Mouse (Mus musculus) T-helper 1 cell (primary cell): ENCODE data around the gene Syt12.
"Not testable (repeated sequence)": the region's sequence is repeated elsewhere in the genome, so short reads cannot be mapped to it uniquely, and the experiment has no call there.

ENCODE experiments used
- in situ Hi-C: fragments of 300-600 bp; cut with MboI, MseI; formaldehyde crosslinking; loops from one replicate; pipeline ENCODE4 v1.15.1; 2025; ENCODE audit warnings: high pct_unique_total_duplicates

The Syt12 gene

DNA sequence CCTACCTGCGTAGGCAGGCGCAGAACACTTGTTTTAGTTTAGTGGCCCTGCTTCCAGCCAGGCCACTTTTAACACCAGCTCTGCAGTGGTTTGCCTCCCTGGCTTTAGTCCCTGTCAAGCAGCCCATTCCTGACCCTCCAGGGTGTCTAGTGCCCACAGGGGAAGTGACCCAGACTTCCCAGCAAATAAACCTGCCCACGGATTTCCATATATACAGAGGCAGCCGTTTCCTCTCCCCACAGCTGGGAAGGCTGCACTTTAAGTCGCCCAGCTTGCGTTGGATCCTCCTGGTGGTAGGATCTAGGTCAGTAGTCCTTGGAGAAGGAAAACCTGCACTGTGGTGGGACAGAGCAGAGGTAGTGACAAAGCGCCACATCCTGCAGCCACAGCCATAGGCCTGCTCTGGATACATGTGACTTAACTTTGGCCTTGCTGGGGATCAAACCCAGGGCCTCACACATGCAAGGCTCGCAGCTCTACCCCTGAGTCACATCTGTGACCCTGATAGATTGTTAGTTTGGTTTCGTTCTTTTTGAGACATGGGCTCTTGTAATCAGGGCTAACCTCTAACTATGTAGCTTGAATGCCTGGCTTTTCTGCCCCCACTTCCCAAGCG lies 13.9 kb upstream of the Syt12 start:
- in situ Hi-C loops: no loop called here

DNA sequence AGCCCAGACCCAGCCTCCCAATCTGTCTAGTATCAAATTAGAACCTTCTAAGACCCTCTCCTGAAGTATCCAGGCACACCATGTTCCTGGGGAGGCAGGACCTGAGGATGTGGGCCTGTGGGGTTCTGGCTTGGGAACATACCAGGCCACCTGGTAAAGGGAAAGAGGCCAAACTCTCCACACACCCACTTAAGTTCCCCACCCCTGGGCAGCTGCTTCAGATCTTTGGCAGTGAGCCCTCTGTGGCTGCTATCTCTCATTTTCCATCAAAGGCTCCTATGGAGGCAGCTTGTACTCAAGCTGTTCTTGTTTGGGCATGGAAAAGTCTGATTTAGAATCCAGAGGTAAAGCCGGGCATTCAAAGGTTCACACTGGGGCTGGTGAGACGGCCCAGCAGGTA lies 10.6 kb upstream of the Syt12 start:
- in situ Hi-C loops: no loop called here

DNA sequence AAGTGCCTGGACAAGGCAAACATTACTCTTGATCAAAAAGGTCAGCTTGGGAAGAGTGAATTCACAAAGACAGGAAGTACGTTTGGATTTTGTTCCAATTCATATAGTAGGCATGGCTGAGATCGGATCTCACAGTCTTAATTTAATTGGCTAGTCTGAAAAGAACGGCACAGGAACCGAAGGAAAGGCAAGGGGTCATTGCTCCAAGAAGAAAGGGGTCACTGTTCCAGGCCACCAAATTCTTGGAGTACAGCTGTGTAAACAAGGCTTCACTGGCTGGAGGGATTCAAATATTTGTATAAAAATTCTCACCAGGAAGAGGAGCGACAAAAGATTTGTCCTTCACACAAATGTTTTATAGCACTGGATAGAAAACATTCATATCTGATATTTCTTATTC lies 7.8 kb upstream of the Syt12 start:
- in situ Hi-C loops: no loop called here

DNA sequence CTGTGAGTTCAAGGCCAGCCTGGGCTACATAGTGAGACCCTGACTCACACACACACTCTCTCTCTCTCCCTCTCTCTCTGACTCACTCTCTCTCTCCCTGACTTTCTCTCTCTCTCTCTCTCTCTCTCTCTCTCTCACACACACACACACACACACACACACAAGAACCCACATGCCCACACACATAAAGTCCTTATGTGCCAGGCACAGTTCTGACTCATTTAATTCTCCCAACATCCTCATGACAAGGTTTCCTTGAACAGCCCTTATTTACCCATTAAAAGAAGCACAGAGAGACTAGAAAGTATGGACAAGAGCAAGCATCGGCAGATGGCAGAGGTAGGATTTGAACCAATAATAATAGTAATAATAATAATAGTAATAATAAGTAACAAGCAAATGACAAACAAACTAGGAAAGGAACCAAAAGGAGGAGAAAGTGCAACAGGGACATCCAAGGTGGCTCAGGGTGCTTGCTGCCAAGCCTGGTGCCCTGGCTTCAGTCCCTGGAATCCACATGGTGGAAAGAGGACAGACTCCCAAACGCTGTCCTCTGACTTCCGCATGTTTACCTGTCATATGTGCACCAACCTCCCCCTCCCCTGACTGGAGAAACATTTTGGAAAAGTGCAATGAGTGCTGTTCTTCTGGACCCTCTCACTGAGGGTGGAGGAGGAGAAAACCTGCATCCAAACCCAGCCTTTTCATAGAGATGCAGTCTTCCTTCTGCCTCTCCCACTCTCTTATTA lies 5.0 kb upstream of the Syt12 start:
- in situ Hi-C loops: no loop called here

DNA sequence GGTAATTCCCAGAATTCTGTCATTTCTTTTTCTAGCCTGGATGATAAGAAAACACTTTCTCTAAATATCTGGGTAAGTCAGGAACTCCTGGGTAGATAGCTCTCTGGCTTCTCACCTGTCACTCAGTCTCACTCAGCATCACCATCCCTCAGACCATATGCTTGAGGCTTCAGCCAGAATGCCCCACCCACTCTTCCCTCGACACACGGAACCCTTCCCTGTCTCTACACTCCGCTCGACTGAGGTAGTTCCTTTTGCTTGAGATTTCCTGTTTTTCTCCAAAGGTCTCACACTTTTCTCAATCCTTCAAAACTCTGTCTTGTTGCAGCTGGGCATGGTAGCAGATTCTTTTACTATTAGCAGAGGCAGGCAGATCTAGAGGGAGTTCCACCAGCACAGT lies 4.1 kb upstream of the Syt12 start:
- in situ Hi-C loops: no loop called here

DNA sequence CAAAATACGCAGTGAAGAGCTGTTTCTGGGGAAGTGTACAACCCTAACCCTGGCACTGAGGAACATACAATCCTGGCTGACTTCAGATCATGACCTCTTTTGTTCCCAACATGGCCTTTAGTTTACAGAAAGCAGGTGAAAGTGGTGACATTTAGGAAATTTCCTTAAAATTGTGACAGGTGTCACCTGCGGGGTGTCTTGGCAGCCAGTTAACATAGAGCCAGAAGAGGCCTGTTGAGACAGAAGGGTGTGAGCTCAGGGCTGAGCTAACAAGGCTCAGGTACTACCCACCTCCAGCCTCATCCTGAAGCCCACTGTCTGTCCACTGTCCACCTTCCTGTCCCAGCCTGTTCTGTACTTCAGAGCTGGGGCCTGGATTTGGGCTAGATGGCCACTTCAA lies 2.8 kb upstream of the Syt12 start:
- in situ Hi-C loops: no loop called here

DNA sequence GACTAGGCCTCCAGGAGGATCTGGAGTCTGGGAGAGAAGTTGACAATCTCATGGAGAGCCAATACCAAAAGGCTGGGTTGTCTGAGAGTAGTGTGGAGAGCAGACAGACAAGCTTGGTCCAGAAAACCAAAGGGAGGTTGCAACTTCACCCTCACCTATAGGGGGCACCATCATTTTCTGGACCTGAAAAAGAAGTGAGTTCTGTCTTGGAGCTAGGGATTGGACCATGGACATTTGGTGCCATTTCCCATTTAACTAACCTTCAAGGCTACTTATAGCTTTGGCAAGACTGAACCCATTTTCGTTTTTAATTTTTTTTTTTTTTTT lies 906 bp upstream of the Syt12 start:
- in situ Hi-C loops: no loop called here

DNA sequence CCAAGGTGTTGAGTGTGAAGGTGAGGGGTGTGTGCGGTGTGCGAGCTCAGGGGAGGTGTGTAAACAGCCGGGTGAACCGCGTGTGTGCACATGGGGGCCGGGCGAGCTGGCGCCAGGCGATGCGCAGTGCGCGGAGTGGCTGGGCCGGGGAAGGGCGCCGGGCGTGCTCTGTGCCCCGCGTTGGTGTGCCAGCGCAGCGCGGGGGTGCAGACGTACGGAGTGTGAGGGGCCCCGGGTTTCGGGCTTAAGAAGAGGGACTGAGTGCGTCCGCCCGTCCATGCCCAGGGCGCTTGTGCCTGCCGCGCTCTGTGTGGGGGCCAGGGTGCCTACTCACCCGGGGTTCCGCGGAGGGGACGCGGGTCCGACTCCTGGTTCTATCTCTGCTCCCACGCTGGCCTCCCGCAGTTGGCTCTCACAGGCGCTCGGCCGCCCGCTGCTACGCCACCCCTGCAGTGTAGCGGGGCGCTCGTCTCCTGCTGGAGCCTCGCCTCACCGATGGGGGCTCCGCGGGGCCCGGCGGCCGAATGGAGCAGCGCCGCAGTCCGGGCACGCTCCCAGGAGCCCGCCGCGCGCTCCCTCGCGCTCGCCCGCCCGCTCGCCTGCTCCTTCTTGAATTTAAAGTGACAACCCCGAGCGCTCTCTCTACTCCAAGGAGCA lies 518 bp downstream of the Syt12 start:
- in situ Hi-C loops: no loop called here

DNA sequence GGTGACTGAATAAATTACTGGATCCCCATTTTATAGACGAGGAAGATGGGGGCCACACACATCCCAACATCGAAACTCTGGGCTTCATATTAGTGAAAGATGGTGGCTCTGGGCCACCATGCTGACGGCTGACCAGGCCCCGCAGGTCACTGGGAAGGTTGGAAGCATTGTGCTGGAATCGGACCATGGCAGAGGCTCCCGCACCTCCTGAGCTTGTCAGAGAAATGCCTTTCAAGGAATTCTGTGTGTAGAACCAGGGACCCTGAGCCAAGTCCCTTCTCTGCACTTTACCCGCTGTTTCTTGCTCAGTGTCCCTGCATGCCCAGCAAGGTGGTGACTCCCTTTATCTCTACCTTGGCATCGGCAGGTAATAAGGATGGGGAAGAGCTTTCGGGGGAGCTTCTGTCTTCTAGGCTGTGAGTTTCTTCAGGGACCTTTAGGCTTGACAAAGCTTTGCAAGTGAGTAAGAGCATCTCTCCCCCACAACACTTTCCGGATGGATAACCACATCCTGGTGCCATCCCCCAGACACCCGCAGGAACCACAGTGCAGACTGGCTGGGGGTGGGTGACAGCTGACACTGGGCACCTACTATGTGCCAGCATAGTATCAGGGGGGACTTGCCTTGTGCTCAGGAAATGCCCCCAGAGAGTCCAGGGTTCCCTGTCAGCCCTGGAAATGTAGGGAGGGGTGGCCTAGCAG lies 1.9 kb downstream of the Syt12 start:
- in situ Hi-C loops: no loop called here

DNA sequence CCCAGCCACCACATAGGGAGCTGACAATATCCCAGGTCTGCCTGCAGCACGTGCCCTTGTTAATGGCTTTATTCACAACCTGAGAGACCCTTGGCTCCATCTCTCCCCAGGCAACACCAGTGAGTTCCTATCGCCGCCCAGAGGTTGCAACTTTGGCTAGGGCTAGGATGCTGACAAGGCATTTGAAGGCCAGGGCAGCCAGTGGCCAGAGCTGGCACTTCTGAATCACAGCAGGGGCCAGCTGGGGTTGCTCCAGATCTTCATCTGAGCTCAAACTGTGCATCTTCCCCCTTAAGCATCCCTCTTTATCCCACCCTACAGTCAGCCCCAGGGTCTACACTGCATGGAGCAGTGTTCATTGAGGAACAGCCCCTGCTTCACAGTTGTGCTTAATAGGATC lies 2.5 kb downstream of the Syt12 start:
- in situ Hi-C loops: no loop called here

DNA sequence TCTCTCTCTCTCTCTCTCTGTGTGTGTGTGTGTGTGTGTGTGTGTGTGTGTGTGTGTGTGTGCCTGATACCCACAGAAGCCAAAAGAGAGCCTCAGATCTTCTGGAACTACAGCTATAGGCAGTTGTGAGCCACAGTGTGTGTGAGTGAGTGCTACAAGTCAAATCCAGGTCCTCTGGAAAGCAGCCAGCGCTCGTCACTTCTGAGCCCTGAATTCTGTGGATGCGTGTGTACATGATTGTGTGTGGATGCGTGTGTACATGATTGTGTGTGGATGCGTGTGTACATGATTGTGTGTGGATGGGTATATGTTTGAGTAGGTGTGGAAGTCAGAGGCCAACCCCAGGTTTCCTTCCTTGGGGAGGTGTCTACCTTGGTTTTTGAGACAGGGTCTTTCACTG lies 3.7 kb downstream of the Syt12 start:
- in situ Hi-C loops: no loop called here

DNA sequence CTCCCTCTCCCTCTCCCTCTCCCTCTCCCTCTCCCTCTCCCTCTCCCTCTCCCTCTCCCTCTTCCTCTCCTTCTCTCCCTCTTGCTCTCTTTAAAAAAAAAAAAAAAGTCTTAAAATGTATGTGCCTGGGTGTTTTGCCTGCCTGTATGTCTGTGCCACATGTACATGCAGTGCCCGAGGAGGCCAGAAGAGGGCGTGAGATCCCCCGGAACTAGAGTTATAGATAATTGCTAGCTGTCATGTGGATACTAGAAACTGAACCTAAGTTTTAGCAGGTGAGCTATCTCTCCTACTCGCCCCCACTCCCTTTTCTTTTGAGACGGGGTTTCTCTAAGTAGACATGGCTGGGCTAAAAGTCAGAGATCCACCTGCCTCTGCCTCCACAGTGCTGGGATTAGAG lies 8.9 kb downstream of the Syt12 start:
- in situ Hi-C loops: no loop called here

DNA sequence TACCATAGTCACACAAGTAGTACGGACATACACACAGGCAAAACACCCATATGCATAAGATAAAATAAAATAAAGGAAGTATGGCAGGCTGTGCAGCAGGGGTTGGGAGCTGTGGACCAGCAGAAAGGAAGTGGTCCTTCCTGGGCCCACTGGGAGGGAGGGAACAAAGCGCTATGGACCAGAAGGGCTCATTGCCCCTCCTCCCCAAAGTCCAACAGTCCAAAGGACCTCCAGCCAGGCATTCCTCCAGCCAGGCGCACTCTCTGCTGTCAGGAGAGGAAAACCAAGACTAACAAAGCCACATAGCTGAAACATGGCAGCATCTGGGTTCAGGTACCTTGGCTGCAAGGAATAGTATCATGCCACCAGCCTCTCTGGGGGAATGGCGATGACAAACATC lies 12.6 kb downstream of the Syt12 start:
- in situ Hi-C loops: no loop called here

DNA sequence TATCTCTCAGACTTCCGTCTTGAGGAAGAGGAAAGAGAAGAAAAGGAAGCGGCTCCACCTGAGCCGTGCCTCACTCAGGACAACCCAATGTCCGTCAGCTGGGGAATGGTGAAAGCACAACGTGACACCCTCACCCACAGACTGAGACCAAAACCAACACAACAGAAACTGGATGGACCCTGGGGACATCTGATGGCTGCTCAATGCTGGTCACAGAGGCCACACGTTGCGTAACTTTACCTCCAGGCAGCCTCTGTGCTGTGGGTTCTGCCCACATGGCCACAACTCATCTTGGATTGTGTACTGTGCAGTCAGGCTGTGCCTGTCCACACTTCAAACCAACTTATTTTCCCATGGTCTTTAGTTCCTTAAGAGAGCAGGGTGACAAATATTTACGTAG lies 15.3 kb downstream of the Syt12 start:
- in situ Hi-C loops: no loop called here

DNA sequence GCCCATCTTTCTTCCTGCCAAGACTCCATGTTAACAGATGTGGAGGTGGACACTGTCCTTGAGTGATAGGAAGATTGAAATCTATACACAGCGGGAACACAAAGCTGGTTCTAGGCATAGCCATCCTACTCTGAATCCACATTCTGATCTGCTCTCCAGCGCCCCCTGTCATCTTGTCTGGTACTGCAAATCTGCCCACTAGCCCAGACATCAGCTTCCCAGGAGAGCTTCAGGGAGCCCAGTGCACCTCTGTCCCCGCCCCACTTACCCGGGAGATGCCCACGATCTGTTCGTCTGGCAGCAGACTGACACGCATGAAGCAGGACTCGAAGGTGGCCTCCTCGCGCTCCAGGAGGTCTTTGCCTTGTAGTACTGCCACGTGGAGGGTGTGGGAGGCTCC lies 21.0 kb downstream of the Syt12 start:
- in situ Hi-C loops: no loop called here

DNA sequence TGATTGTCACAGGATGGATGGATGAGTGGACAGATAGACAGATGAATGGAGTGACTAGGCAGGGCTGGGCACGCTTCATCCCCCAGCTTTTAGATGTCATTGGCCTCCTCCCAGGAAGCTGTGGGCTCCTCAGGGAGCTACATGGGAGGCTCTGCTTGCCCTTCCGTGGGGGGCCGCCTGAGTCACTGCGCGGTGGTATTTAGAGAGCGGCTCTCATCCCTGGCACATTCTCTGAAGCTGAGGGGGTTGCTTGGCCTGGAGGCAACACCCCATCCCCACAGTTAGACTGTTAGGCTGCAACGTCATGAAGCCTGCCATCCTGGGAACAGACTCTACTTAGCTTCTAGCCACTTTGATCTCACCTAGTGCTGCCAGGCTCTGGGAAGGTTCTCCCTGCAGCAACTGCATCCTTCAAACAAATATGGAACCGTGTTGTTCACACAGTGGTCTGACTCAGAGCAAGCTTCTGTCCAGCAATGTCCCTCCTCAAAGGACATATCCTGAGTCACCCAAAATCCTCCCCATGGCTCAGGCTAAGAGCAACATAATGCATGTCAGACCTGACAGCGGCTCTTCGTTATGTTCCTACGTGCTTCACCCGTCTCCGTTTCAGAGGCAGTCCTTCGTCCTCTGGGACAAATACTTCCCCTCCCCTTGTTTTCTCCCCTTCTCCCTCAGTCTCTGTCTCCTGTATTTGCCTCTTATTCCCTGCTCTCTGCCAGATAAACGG lies 22.0 kb downstream of the Syt12 start:
- in situ Hi-C loops: no loop called here

DNA sequence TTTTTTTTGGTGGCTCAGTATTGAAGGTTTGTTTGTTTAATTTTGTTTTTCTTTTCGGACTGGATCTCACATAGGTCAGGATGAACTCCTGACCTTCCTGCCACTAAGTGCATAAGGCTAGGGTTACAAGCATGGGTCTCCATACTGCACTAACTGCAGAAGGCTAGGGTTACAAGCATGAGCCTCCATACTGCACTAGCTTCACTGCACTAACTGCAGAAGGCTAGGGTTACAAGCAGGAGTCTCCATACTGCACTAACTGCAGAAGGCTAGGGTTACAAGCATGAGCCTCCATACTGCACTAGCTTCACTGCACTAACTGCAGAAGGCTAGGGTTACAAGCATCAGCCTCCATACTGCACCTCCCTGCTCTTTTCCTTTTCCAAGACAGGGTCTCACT lies 23.2 kb downstream of the Syt12 start:
- in situ Hi-C loops: not testable (repeated sequence)

DNA sequence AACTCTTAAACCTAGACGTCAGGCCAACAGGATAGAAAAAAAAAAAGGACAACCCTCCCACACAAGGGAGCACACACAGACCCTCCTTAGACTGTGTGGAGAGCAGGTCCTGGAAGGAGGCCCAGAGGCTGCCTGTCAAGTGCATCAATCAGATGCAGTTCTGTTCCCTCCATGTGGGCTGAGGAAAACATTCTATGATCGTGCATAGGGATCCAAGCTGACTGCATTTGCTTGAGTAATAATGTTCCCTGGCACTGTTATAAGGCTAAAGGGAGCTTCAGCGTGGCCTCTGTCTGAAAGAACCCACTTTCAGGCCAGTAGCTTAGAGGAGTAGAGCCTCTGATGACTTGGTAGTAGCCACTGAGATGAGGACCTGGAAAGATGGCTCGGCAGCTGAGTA lies 24.7 kb downstream of the Syt12 start:
- in situ Hi-C loops: no loop called here

DNA sequence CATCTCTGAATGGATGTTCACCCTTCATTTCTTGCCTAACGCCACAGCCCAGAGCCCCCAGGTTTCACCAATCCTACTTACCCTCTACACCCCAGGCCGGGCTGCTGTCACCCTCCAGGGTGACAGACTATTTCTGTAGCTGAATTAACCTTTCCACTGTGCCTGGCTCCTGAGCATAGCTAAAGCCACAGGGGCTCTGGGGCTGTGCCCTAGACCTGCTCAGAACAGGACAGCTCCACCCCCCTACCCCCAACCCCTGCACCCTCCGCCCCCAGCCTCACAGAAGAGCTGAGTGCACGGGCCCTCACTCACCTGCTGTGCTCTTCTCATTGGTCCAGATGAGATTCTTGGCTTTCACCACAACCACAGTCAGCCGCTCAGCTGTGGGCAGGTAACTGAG lies 25.3 kb downstream of the Syt12 start:
- in situ Hi-C loops: no loop called here

DNA sequence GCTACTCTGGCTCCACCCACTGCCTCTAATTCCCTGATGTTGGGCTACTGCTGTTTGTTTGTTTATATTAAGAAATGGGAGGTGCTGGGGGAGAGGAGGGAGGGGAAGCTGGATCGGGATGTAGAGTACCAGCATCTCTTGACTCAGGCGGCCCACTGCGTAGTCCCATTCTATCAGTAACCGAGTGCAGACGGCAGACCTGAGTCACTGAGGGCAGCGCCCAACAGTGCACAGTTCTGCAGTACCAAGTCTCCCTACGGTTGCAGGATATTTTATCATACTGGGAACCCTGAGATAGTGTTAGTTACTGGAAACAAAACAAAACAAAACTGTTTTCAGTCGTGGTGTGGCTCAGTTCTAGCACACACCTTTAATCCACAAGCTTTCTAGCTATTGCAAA lies 26.1 kb downstream of the Syt12 start:
- in situ Hi-C loops: no loop called here

DNA sequence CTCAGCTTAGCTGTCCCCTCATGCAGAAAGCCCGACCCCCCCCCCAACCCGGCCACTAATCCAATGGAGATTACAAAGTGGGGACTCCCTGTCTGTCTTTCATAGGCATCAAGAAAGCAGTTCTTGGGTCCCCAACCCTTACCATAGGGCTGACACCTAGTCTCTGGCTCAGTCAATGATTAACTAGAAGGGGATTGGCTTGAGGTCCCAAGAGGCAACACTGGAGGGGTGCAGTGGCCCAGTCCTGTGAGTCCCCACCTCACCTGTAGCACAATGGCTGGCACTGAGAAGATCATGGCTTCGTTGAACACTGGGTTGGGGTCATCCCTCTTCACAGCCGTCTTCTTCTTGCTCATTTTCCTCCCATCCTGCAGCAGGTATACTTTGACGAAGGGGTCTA lies 26.6 kb downstream of the Syt12 start:
- in situ Hi-C loops: no loop called here

DNA sequence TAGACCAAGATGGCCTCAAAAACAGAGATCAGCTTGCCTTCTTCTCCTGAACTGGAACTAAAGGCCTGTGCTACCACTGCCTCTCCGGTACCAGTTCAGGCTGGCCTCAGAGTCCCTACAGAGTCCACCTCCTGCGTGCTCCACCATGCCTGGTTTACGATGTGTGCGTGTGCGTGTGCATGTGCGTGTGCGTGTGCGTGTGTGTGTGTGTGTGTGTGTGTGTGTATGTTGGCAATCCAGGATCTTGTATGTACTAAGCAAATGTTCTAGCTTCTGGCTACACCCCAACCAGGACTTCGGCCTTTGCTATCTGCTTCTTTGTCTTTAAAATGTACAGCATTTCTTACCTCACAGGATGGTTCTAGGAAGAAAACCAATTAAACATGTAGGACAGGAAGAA lies 28.0 kb downstream of the Syt12 start:
- in situ Hi-C loops: no loop called here
